Comparison of ENCODE assay signal across 17 mouse cellular contexts in the genomic region with DNA sequence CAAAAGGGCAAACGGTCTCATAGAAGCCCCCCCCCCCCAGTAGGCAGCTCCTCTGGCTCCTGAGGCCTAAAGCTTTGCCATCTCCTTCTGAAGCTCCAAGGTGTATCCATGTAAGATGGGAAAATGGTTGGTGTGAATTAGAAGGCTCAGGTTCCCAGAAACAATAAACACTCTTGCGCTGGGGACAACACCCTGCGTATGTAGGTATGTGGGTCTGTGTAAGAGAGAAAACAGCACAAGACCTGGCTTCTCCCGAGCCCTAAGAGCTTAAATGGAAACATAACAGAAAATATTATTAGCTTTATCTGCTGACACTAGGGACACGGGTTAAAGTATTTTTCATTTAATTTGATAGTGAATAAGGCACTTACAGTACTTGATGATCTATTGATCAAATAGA.
DNase-seq lines count a peak whose midpoint lies in the region; ATAC-seq and TF ChIP-seq lines count a peak whose summit lies in the region.
"Had no signal": no experiment of that assay in that cellular context is flagged by ENCODE, and none has a peak within 500 bp of the region (broad histone marks: within the 10 kb centered on the region; RNA-seq: fewer than 3 reads in every experiment).

No protein-coding gene starts in this region.

- H3K4me2 ChIP-seq in intestine, embryonic 14.5 days (ENCODE audit: low read length): no peak overlapping the region
- H3K4me2 ChIP-seq in intestine, postnatal 0 days (replicated peaks; ENCODE audit: low read depth): no peak overlapping the region
- no peak overlapping the region for H3K4me2 ChIP-seq in midbrain, embryonic 14.5 days (ENCODE audit: low read length)
- no peak overlapping the region for H3K4me2 ChIP-seq in midbrain, embryonic 16.5 days (ENCODE audit: low read length)
- no peak overlapping the region for H3K4me2 ChIP-seq in embryonic facial prominence, embryonic 11.5 days (ENCODE audit: low read depth, low read length)

- peak; percentile 19 for DNase-seq in embryo, embryonic 9.5 days (ENCODE audit: extremely low spot score)
- no peak for DNase-seq in embryo, embryonic 11 days
- DNase-seq in intestine, embryonic 14.5 days (ENCODE audit: low spot score): peak; percentile 57
- DNase-seq in midbrain, embryonic 14.5 days: peak; percentile 37
- peak; percentile 19 for DNase-seq in embryonic facial prominence, embryonic 11.5 days (ENCODE audit: low spot score)
- DNase-seq: adrenal gland, postnatal 10 days; cerebellum, adult 11 months; cerebellum, adult 8-10 months; cerebellum, postnatal 14 days; gastrocnemius, postnatal 36 days; heart, adult 11 months had no signal

- no peak overlapping the region for H3K4me3 ChIP-seq in intestine, embryonic 14.5 days (ENCODE audit: low read depth, low read length)
- no peak overlapping the region for H3K4me3 ChIP-seq in intestine, postnatal 0 days (ENCODE audit: low read depth, low read length)
- no peak overlapping the region for H3K4me3 ChIP-seq in midbrain, embryonic 14.5 days (replicated peaks; ENCODE audit: low read depth, low read length)
- no peak overlapping the region for H3K4me3 ChIP-seq in midbrain, embryonic 16.5 days (ENCODE audit: low read depth, low read length)
- no peak overlapping the region for H3K4me3 ChIP-seq in embryonic facial prominence, embryonic 11.5 days (ENCODE audit: low read depth, low read length)
- H3K4me3 ChIP-seq: embryonic facial prominence, embryonic 13.5 days had no signal

- peaks cover 12% of the 10 kb centered on the region for H3K4me1 ChIP-seq in intestine, embryonic 14.5 days (replicated peaks; ENCODE audit: control insufficient read depth, insufficient read depth, low read length)
- H3K4me1 ChIP-seq in intestine, postnatal 0 days (replicated peaks; ENCODE audit: control insufficient read depth, insufficient read depth, low read length): no peaks in the 10 kb centered on the region
- peaks cover 16% of the 10 kb centered on the region; the same call in 1 of the 2 replicates for H3K4me1 ChIP-seq in midbrain, embryonic 14.5 days (ENCODE audit: control insufficient read depth, insufficient read depth, low read length)
- peaks cover 8% of the 10 kb centered on the region for H3K4me1 ChIP-seq in midbrain, embryonic 16.5 days (ENCODE audit: control insufficient read depth, insufficient read depth, low read length)
- H3K4me1 ChIP-seq in embryonic facial prominence, embryonic 11.5 days (ENCODE audit: control insufficient read depth, insufficient read depth, low read length): peaks cover 3% of the 10 kb centered on the region; the same call in 1 of the 2 replicates

- no peak for TF ChIP-seq CTCF in intestine, postnatal 0 days (IDR thresholded peaks at IDR 0.05; ENCODE audit: low read depth)

- no peak for ATAC-seq in intestine, embryonic 14.5 days (replicated peaks; ENCODE audit: low FRiP score, low TSS enrichment, low read depth)
- no peak for ATAC-seq in intestine, postnatal 0 days
- no peak for ATAC-seq in midbrain, embryonic 14.5 days (ENCODE audit: low FRiP score, low TSS enrichment)
- ATAC-seq in midbrain, embryonic 16.5 days: no peak
- no peak for ATAC-seq in embryonic facial prominence, embryonic 11.5 days (replicated peaks; ENCODE audit: insufficient number of reproducible peaks, low FRiP score, low TSS enrichment, low read depth)
- ATAC-seq: forebrain, embryonic 14.5 days had no signal

- no peak overlapping the region for H3K9ac ChIP-seq in intestine, embryonic 14.5 days (ENCODE audit: low read length)
- no peak overlapping the region for H3K9ac ChIP-seq in intestine, postnatal 0 days (ENCODE audit: low read depth, low read length)
- no peak overlapping the region for H3K9ac ChIP-seq in midbrain, embryonic 14.5 days (replicated peaks; ENCODE audit: low read length)
- H3K9ac ChIP-seq in midbrain, embryonic 16.5 days (ENCODE audit: low read depth, low read length): no peak overlapping the region
- H3K9ac ChIP-seq in embryonic facial prominence, embryonic 11.5 days (replicated peaks; ENCODE audit: low read length): no peak overlapping the region
- H3K9ac ChIP-seq: embryonic facial prominence, embryonic 13.5 days; heart, embryonic 13.5 days; hindbrain, embryonic 12.5 days had no signal

- WGBS in intestine, embryonic 14.5 days: 21% methylated on average over 5 of the region's 5 CpGs
- whole genome bisulfite sequencing in intestine, postnatal 0 days: 27% methylated on average over 5 of the region's 5 CpGs
- 39% methylated on average over 5 of the region's 5 CpGs for WGBS in midbrain, embryonic 14.5 days
- WGBS in midbrain, embryonic 16.5 days: 32% methylated on average over 5 of the region's 5 CpGs
- WGBS in embryonic facial prominence, embryonic 11.5 days: 30% methylated on average over 5 of the region's 5 CpGs

- no peaks in the 10 kb centered on the region for H3K36me3 ChIP-seq in intestine, embryonic 14.5 days (ENCODE audit: control insufficient read depth, insufficient read depth, low read length)
- H3K36me3 ChIP-seq in intestine, postnatal 0 days (ENCODE audit: control insufficient read depth, insufficient read depth): no peaks in the 10 kb centered on the region
- no peaks in the 10 kb centered on the region for H3K36me3 ChIP-seq in midbrain, embryonic 14.5 days (ENCODE audit: control insufficient read depth, insufficient read depth, low read length)
- H3K36me3 ChIP-seq in midbrain, embryonic 16.5 days (ENCODE audit: control insufficient read depth, insufficient read depth, low read length): no peaks in the 10 kb centered on the region
- no peaks in the 10 kb centered on the region for H3K36me3 ChIP-seq in embryonic facial prominence, embryonic 11.5 days (replicated peaks; ENCODE audit: control insufficient read depth, insufficient read depth, low read depth, low read length)
- H3K36me3 ChIP-seq: embryonic facial prominence, embryonic 13.5 days; heart, embryonic 13.5 days; hindbrain, embryonic 12.5 days had no signal

- H3K9me3 ChIP-seq in intestine, embryonic 14.5 days (ENCODE audit: control insufficient read depth, low read length): no peaks in the 10 kb centered on the region
- H3K9me3 ChIP-seq in intestine, postnatal 0 days (ENCODE audit: control insufficient read depth): no peaks in the 10 kb centered on the region
- no peaks in the 10 kb centered on the region for H3K9me3 ChIP-seq in midbrain, embryonic 14.5 days (ENCODE audit: control insufficient read depth, low read length)
- H3K9me3 ChIP-seq in midbrain, embryonic 16.5 days (replicated peaks; ENCODE audit: control insufficient read depth, low read length, poor library complexity, severe bottlenecking): no peaks in the 10 kb centered on the region
- no peaks in the 10 kb centered on the region for H3K9me3 ChIP-seq in embryonic facial prominence, embryonic 11.5 days (replicated peaks; ENCODE audit: control insufficient read depth, low read length)
- H3K9me3 ChIP-seq: embryonic facial prominence, embryonic 13.5 days; heart, embryonic 13.5 days; hindbrain, embryonic 12.5 days had no signal

- peaks cover 96% of the 10 kb centered on the region for H3K27me3 ChIP-seq in intestine, embryonic 14.5 days (replicated peaks; ENCODE audit: control insufficient read depth, insufficient read depth, low read length)
- peaks cover 91% of the 10 kb centered on the region for H3K27me3 ChIP-seq in intestine, postnatal 0 days (replicated peaks; ENCODE audit: control insufficient read depth, insufficient read depth, low read length)
- peaks cover 84% of the 10 kb centered on the region for H3K27me3 ChIP-seq in midbrain, embryonic 14.5 days (ENCODE audit: control insufficient read depth, insufficient read depth, low read length)
- peaks cover 40% of the 10 kb centered on the region for H3K27me3 ChIP-seq in midbrain, embryonic 16.5 days (ENCODE audit: control insufficient read depth, insufficient read depth, low read depth, low read length)
- peaks cover 58% of the 10 kb centered on the region for H3K27me3 ChIP-seq in embryonic facial prominence, embryonic 11.5 days (ENCODE audit: control insufficient read depth, insufficient read depth, low read length)

- no peak overlapping the region for H3K27ac ChIP-seq in intestine, embryonic 14.5 days (ENCODE audit: low read depth)
- H3K27ac ChIP-seq in intestine, postnatal 0 days (ENCODE audit: low read depth, low read length): no peak overlapping the region
- no peak overlapping the region for H3K27ac ChIP-seq in midbrain, embryonic 14.5 days (replicated peaks; ENCODE audit: low read depth, low read length)
- H3K27ac ChIP-seq in midbrain, embryonic 16.5 days (ENCODE audit: low read length): no peak overlapping the region
- no peak overlapping the region for H3K27ac ChIP-seq in embryonic facial prominence, embryonic 11.5 days (replicated peaks; ENCODE audit: low read depth, low read length)
- H3K27ac ChIP-seq: embryonic facial prominence, embryonic 13.5 days; heart, embryonic 13.5 days had no signal
